Mouse (Mus musculus): ENCODE data around the gene Orai1. TPM values are rescaled to one million over a fixed set of nuclear protein-coding genes. Genes with fewer than 3 reads are reported as not detected.

Gene Orai1
- polyA plus RNA-seq, 1 experiment: 133 TPM

DNA sequence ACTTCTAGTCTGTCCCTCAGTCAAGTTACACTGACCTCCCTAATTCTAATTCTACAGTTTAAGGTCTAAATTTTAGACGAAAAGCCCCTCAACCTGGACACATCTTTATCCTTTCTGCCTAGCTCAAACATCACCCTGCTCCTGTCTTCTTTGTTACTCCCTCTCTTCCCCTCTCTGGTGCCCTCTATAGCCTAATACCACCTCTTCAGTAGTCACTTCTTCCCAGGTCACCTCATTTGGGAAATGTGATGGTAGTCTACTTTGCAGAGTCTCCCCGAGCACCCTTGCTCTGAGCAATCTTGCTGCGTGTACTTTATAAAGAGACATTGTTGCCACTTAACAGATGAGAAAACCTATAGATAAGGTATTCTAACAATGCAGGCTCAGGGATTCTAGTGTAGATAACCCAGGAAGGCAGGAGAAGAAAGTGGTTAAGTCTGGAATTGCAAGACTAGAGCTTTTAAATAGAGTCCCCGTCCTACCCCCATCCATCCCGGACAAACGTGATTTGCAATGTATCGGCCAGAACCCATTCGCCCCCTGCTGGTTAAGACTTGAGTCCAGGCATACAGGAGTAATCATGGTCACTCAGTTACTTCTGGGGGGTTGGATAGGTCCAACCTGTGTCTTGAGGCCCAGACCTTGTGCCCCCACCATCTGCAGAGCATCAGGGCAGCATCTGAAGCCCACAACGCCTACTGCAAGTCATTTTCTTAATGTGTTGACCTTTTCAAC is 30.9 kb downstream of the Orai1 start:
- Histone ChIP-seq H3K27me3 (ENCODE audit: control insufficient read depth, insufficient read depth, low read length) (no peaks in the 10 kb centered on the region), H3K4me1 (ENCODE audit: control insufficient read depth, insufficient read depth, insufficient read length, low read length) (no peaks in the 10 kb centered on the region; the same call in 1 of the 2 replicates), H3K27ac (ENCODE audit: insufficient read depth, low read depth, low read length) (no peak overlapping the region), H3K36me3 (ENCODE audit: control insufficient read depth, insufficient read depth, low read length) (no peaks in the 10 kb centered on the region), H3K4me3 (ENCODE audit: low read depth, low read length) (no peak overlapping the region)
- 28% methylated on average over 9 of the region's 9 CpGs for WGBS
- TF ChIP-seq CTCF (IDR thresholded peaks at IDR 0.05; ENCODE audit: extremely low read depth, insufficient read length, insufficient replicate concordance, low read depth, low read length): peak; percentile 81; the same call in 1 of the 2 replicates
- TF ChIP-seq POLR2A (IDR thresholded peaks at IDR 0.05; ENCODE audit: low read depth, low read length): no peak

DNA sequence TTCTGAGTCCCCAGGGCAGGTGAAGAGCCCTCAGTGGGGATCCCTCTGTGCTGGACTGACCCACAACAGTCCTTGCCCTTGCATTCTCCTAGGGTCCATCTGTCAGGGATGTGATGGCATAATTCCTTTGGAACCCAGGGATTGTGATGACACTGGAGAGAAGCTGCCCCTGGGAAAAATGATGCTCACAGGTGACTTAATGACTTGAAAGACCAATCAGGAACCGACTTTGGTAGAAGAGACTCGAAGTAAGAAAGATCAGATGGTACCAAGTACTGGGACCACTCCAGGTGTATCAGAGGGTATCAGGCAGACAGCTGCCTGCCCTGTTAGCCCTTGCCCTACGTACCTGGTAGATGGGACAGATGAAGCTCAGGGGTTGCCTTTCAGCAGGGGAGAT is 32.0 kb downstream of the Orai1 start, which contains the start of gene Morn3:
Gene Morn3, minus strand, starts transcription at position 101 of the 400 bp plus-strand sequence.
- H3K4me1 ChIP-seq (ENCODE audit: control insufficient read depth, insufficient read depth, insufficient read length, low read length): no peaks in the 10 kb centered on the region; the same call in 1 of the 2 replicates
- H3K4me3 ChIP-seq (ENCODE audit: low read depth, low read length): no peak within 1 kb of the TSS
- no peak for TF ChIP-seq POLR2A (IDR thresholded peaks at IDR 0.05; ENCODE audit: low read depth, low read length)
- TF ChIP-seq CTCF (IDR thresholded peaks at IDR 0.05; ENCODE audit: extremely low read depth, insufficient read length, insufficient replicate concordance, low read depth, low read length): no peak
- H3K27me3 ChIP-seq (ENCODE audit: control insufficient read depth, insufficient read depth, low read length): no peaks in the 10 kb centered on the region
- WGBS: 72% methylated on average over 3 of the region's 3 CpGs
- no peaks in the 10 kb centered on the region for H3K36me3 ChIP-seq (ENCODE audit: control insufficient read depth, insufficient read depth, low read length)
- H3K27ac ChIP-seq (ENCODE audit: insufficient read depth, low read depth, low read length): no peak within 1 kb of the TSS

DNA sequence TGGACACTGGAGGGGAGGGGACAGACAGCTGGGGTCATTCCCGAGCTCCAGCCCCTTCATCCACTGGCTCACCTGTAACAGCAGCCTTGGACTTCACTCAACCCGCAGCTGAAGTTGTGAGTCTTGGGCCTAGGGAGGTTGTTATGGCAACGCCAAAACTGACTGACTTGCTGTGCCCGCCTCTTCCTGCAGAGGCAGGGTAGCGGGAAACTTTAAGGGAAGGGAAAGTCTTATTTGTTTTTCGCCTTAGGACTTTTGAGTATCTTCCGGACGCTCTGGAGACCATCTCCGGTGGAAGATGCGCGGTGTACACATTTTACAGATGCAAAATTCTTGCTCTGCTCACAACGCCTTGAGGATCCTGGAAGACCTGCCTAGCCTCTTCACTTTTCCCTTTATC is 34.4 kb downstream of the Orai1 start:
- Histone ChIP-seq H3K27ac (ENCODE audit: insufficient read depth, low read depth, low read length) (no peak overlapping the region), H3K4me1 (ENCODE audit: control insufficient read depth, insufficient read depth, insufficient read length, low read length) (no peaks in the 10 kb centered on the region; the same call in 1 of the 2 replicates), H3K27me3 (ENCODE audit: control insufficient read depth, insufficient read depth, low read length) (no peaks in the 10 kb centered on the region), H3K4me3 (ENCODE audit: low read depth, low read length) (no peak overlapping the region), H3K36me3 (ENCODE audit: control insufficient read depth, insufficient read depth, low read length) (no peaks in the 10 kb centered on the region)
- TF ChIP-seq CTCF (IDR thresholded peaks at IDR 0.05; ENCODE audit: extremely low read depth, insufficient read length, insufficient replicate concordance, low read depth, low read length) (no peak), POLR2A (IDR thresholded peaks at IDR 0.05; ENCODE audit: low read depth, low read length) (no peak)
- WGBS: 9% methylated on average over 12 of the region's 12 CpGs

DNA sequence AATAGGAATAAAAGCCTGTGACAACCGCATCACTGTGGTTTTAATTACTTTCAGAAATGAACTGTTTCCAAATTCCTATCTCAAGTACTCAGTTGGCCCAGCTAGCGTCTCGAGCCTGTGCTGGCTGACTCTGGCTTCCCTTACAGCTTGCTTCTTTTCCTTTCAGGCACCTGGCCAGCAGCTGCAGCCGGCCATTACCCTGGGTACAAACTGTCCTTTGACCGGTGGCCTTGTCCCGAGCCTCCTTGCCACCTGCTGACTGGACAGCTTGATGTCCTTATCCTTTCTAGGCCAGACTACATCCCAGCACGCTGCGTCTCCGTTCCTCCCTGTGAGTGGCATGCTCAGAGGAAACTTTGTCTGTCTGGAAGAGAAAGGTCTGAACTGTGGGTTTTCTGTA is 36.0 kb downstream of the Orai1 start:
- WGBS: 63% methylated on average over 9 of the region's 9 CpGs
- H3K4me3 ChIP-seq (ENCODE audit: low read depth, low read length): no peak overlapping the region

DNA sequence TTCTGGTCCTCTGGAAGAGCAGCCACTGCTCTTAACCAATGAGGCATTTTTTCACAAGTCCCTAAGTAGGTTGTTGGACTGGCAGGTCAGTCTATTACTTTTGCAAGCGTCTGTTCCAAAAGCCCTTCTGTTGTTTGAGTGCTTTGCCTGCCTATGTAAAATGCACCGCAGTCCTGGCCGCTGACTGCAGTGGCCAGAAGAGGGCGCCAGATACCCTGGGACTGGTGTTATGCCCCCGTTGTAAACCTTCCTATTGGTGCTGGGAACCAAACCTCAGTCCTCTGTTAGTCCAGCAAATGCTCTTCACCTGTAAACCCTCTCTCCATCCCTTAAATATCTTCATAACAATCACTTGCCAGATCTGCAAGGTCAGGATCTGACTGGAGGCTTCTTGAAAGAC is 36.9 kb downstream of the Orai1 start:
- H3K36me3 ChIP-seq (ENCODE audit: control insufficient read depth, insufficient read depth, low read length): no peaks in the 10 kb centered on the region
- H3K27me3 ChIP-seq (ENCODE audit: control insufficient read depth, insufficient read depth, low read length): no peaks in the 10 kb centered on the region
- H3K4me3 ChIP-seq (ENCODE audit: low read depth, low read length): no peak overlapping the region
- WGBS: 90% methylated on average over 5 of the region's 5 CpGs
- no peak overlapping the region for H3K27ac ChIP-seq (ENCODE audit: insufficient read depth, low read depth, low read length)
- H3K4me1 ChIP-seq (ENCODE audit: control insufficient read depth, insufficient read depth, insufficient read length, low read length): no peaks in the 10 kb centered on the region; the same call in 1 of the 2 replicates
- TF ChIP-seq POLR2A (IDR thresholded peaks at IDR 0.05; ENCODE audit: low read depth, low read length) (no peak), CTCF (IDR thresholded peaks at IDR 0.05; ENCODE audit: extremely low read depth, insufficient read length, insufficient replicate concordance, low read depth, low read length) (peak; percentile 15; the same call in 1 of the 2 replicates)

More for the DNA sequence above, 36.0 kb downstream of the Orai1 start:
- Histone ChIP-seq H3K4me1 (ENCODE audit: control insufficient read depth, insufficient read depth, insufficient read length, low read length) (no peaks in the 10 kb centered on the region; the same call in 1 of the 2 replicates), H3K27me3 (ENCODE audit: control insufficient read depth, insufficient read depth, low read length) (no peaks in the 10 kb centered on the region), H3K36me3 (ENCODE audit: control insufficient read depth, insufficient read depth, low read length) (no peaks in the 10 kb centered on the region), H3K27ac (ENCODE audit: insufficient read depth, low read depth, low read length) (no peak overlapping the region)
- TF ChIP-seq CTCF (IDR thresholded peaks at IDR 0.05; ENCODE audit: extremely low read depth, insufficient read length, insufficient replicate concordance, low read depth, low read length) (no peak), POLR2A (IDR thresholded peaks at IDR 0.05; ENCODE audit: low read depth, low read length) (no peak)

DNA sequence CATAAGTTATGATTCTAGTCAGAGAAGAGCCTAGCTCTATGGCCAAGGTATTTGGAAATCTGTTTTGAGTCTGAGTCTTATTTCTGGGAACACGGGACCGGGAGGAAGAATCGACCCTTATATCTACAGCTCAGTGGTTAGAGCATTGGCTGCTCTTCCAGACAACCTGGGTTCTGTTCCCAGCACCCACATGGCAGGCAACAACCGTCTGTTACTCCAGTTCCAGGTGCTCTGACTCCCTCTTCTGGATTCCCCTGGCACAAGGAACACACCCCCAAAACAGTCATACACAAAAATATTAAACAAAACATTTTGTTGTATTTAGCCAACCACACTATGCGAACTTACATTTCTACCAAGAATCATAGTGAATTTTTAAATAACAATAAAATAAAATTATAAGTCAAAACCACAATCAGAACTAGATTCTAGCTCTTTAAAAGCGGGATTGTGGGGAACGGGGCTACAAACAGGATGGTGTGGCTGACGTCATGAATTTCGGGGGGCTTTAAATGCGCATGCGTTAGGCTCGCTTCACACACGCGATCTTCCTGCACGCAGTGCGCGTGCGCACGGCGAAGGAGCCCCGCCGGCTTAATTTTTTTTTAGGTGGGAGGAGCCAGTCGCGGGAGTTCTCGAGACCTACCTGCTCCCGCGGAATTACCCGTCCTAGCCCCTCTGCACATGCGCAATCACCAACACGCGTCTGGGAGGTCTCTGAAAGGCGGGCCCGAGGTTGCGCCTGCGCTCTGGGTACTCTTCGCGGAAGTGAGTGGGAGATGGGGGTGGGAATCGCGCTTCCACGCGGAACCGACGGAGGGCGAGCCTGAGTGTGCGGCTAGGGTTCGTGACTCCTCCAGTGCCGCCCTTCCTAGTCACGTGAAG is 42.7 kb downstream of the Orai1 start:
- Histone ChIP-seq H3K27ac (ENCODE audit: insufficient read depth, low read depth, low read length) (peak overlapping the region; percentile 50), H3K27me3 (ENCODE audit: control insufficient read depth, insufficient read depth, low read length) (no peaks in the 10 kb centered on the region), H3K36me3 (ENCODE audit: control insufficient read depth, insufficient read depth, low read length) (no peaks in the 10 kb centered on the region), H3K4me3 (ENCODE audit: low read depth, low read length) (peak overlapping the region; percentile 66), H3K4me1 (ENCODE audit: control insufficient read depth, insufficient read depth, insufficient read length, low read length) (no peaks in the 10 kb centered on the region; the same call in 1 of the 2 replicates)
- 8% methylated on average over 48 of the region's 48 CpGs for WGBS
- peak; percentile 44; the same call in 1 of the 2 replicates for TF ChIP-seq CTCF (IDR thresholded peaks at IDR 0.05; ENCODE audit: extremely low read depth, insufficient read length, insufficient replicate concordance, low read depth, low read length)
- TF ChIP-seq POLR2A (IDR thresholded peaks at IDR 0.05; ENCODE audit: low read depth, low read length): peak; percentile 69

All from small intestine, adult 2 months (tissue).